Mouse (Mus musculus) E14TG2a.4 (cell line): ENCODE measurements at regions not wholly inside any gene's neighbourhood (a gene's known extent, or its start where the extent isn't known, plus 50 kb on each side); places are given as distances from the start of the nearest gene placed in this dataset.
"Not testable (repeated sequence)": the region's sequence is repeated elsewhere in the genome, so short reads cannot be mapped to it uniquely, and the experiment has no call there.

Experiments used
- H3K27me3 ChIP-seq: 2 replicates; pipeline ENCODE4 v1.6.1; 2014; ENCODE audit warnings: low read length, control low read depth; ENCODE audit not compliant: insufficient read depth
- H3K36me3 ChIP-seq: 2 replicates; pipeline ENCODE4 v1.6.1; 2014; ENCODE audit warnings: low read length, control low read depth; ENCODE audit not compliant: insufficient read depth
- H3K4me1 ChIP-seq: replicated peaks from 2 replicates; pipeline ENCODE4 v1.6.1; 2014; ENCODE audit warnings: low read depth, low read length, control low read depth
- H3K4me3 ChIP-seq: replicated peaks from 2 replicates; pipeline ENCODE4 v1.5.1; 2014; ENCODE audit warnings: mild to moderate bottlenecking, low read length
- H3K9me3 ChIP-seq: 2 replicates; pipeline ENCODE4 v1.6.1; 2014; ENCODE audit warnings: low read length, control low read depth
- CTCF ChIP-seq: conservative IDR thresholded peaks from 2 replicates; pipeline ENCODE4 v1.5.1; 2014; ENCODE audit warnings: low read length
- NANOG ChIP-seq: IDR thresholded peaks from 2 replicates; pipeline ENCODE4 v1.6.1; 2014; ENCODE audit warnings: borderline replicate concordance, low read length, mixed read lengths
- POU5F1 ChIP-seq: IDR thresholded peaks from 2 replicates; pipeline ENCODE4 v1.6.1; 2014; ENCODE audit warnings: low read length, borderline replicate concordance

DNA sequence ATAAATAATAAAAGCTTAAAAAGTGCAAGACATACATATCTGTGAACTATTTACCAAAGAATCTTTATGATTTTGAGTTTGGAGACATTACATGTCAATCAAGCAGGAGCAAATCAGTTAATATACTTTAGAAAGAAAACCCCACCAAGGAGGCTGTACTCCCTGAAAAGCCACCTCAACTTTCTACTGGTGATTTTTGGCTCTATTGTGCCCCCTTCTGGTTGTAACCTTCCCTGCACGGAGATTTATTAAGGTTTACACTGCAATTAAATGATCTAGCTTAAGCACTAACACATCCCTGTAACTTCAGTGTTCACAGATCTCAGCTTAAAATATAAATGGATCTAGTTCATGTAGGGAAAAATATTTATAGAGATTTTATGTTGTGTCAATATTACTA lies 998.4 kb downstream of the Adam6a start:
- not testable (repeated sequence) for H3K27me3 ChIP-seq, H3K36me3 ChIP-seq, H3K4me3 ChIP-seq, H3K9me3 ChIP-seq, H3K4me1 ChIP-seq
- peak; percentile 17; the same call in 1 of the 2 replicates for TF ChIP-seq CTCF

DNA sequence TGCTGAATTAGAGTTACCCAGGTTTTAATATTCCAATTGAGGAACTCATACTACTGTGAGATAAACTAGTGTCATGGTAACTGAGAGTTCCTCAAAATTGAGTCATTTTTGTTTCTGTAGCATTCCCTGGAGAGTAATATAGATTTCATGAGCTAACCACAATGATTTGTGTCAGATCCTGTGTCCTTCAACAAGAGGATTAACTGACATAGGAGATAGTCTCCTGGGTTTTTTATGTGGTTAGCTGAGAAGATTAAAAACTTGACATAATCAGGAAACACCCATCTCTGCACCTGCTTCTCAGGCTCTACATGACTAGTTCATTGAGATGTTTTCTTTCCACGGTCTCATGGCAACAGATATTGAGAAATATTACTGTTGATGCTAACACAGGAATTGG lies 1001.2 kb downstream of the Adam6a start:
- not testable (repeated sequence) for H3K4me3 ChIP-seq, H3K27me3 ChIP-seq, H3K36me3 ChIP-seq, H3K4me1 ChIP-seq, H3K9me3 ChIP-seq

DNA sequence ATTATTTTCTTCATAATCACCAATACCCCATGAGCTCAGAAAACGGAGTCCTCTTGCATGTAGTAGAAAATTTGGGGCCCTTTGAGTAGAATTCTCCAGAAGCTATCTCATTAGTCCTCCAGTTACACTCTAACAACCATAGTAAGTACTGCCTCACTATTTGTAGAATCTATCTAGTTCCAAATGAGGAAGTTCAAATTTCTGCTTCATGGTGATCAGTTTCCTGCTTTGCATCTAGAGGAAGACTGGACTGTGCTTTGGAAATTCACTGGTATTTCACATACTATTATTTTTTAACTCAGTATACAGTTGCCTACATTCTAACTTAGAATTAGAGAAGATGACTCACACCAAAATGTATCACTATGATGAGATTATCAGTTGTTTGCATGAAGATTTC lies 1018.7 kb downstream of the Adam6a start:
- H3K27me3 ChIP-seq = no peaks in the 10 kb centered on the region
- H3K4me3 ChIP-seq = no peak overlapping the region
- TF ChIP-seq NANOG (no peak), CTCF (no peak), POU5F1 (no peak)
- no peaks in the 10 kb centered on the region for H3K9me3 ChIP-seq
- no peaks in the 10 kb centered on the region for H3K4me1 ChIP-seq
- no peaks in the 10 kb centered on the region for H3K36me3 ChIP-seq

DNA sequence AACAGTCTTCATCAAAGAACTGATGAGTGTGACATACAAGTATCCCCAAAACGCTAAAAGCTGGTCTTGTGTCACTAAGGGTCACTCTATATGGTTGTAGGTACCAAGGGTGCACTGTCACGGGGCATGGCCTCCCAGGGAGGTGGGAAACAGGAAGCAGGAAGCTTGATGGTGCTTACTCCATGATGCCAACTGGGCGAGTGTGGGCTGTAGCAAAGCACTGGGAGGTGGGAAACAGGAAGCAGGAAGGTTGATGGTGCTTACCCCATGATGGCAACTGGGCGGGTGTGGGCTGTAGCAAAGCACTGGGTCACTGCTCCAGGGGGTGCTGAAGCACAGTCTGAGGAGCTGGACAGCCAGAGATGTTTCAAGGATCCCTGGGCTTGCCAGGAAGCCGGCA lies 1019.3 kb downstream of the Adam6a start:
- Histone ChIP-seq H3K9me3 (no peaks in the 10 kb centered on the region), H3K27me3 (no peaks in the 10 kb centered on the region), H3K36me3 (no peaks in the 10 kb centered on the region), H3K4me3 (no peak overlapping the region), H3K4me1 (no peaks in the 10 kb centered on the region)
- TF ChIP-seq POU5F1 (no peak), NANOG (no peak), CTCF (no peak)

- no peak for TF ChIP-seq NANOG
- TF ChIP-seq CTCF = no peak
- Histone ChIP-seq H3K4me3 (no peak overlapping the region), H3K4me1 (no peaks in the 10 kb centered on the region), H3K36me3 (no peaks in the 10 kb centered on the region), H3K9me3 (no peaks in the 10 kb centered on the region), H3K27me3 (no peaks in the 10 kb centered on the region)
These were observed 1020.0 kb downstream of the Adam6a start for GRCm38 (mm10) chr12:114563683-114564082.

GRCm38 (mm10) chr12:114564329-114564728 lies 1020.6 kb downstream of the Adam6a start:
- no peak for TF ChIP-seq POU5F1
- TF ChIP-seq NANOG = no peak
- no peak for TF ChIP-seq CTCF
- no peaks in the 10 kb centered on the region for H3K36me3 ChIP-seq
- no peaks in the 10 kb centered on the region for H3K27me3 ChIP-seq
- no peaks in the 10 kb centered on the region for H3K4me1 ChIP-seq
- H3K4me3 ChIP-seq = no peak overlapping the region
- no peaks in the 10 kb centered on the region for H3K9me3 ChIP-seq

- H3K36me3 ChIP-seq = no peaks in the 10 kb centered on the region
- H3K4me1 ChIP-seq = no peaks in the 10 kb centered on the region
- no peak overlapping the region for H3K4me3 ChIP-seq
- TF ChIP-seq POU5F1 (no peak), NANOG (no peak), CTCF (no peak)
- H3K9me3 ChIP-seq = no peaks in the 10 kb centered on the region
- no peaks in the 10 kb centered on the region for H3K27me3 ChIP-seq
These were observed 1039.7 kb downstream of the Adam6a start for GRCm38 (mm10) chr12:114583371-114583770.

DNA sequence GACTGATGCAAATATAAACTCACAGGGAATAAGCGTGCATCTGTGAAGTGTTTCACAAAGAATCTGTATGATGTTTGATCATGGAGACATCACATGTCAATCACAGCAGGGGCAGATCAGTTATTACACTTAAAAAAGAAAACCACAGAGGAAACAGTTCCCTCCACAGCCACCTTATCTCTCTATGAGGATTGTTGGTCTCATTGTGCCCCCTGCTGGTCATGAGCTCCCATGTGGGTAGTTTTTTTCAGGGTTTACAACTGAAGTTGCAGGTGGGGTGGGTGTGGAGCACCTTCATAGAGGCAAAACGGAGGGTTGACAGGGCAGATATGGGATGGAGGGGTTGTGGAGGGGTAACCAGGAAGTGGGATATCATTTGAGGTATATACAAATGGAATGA lies 1043.5 kb downstream of the Adam6a start:
- TF ChIP-seq CTCF (peak; percentile 20; the same call in 1 of the 2 replicates), NANOG (no peak)
- H3K4me3 ChIP-seq = no peak overlapping the region
- H3K4me1 ChIP-seq = no peaks in the 10 kb centered on the region
- H3K27me3 ChIP-seq = no peaks in the 10 kb centered on the region
- H3K36me3 ChIP-seq = no peaks in the 10 kb centered on the region
- H3K9me3 ChIP-seq = no peaks in the 10 kb centered on the region

GRCm38 (mm10) chr12:114597672-114598071 lies 1054.0 kb downstream of the Adam6a start:
- no peak for TF ChIP-seq NANOG
- Histone ChIP-seq H3K9me3 (no peaks in the 10 kb centered on the region), H3K27me3 (no peaks in the 10 kb centered on the region), H3K36me3 (no peaks in the 10 kb centered on the region), H3K4me3 (no peak overlapping the region), H3K4me1 (no peaks in the 10 kb centered on the region)

DNA sequence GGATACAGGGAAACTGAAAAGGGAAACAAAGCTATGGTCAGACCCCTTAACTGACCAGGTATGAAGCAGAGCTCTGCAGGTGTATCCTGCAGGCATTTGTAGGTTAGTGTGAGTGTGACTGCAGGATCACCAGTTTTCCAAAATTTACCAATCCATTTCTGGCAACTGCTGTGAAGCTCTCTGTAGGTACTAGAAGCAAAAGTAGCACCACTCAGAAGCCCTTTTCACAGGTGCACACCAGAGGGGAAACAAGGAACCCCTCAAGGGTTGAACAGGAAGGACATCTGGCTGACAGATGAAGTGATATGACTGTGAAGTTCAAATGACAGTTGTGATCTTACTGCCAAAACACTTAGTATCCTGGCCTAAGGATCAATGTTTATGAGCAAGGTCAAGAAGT lies 1065.5 kb downstream of the Adam6a start:
- TF ChIP-seq POU5F1 = no peak
- TF ChIP-seq CTCF = no peak
- no peak for TF ChIP-seq NANOG
- no peaks in the 10 kb centered on the region for H3K4me1 ChIP-seq
- no peaks in the 10 kb centered on the region for H3K36me3 ChIP-seq
- no peaks in the 10 kb centered on the region for H3K27me3 ChIP-seq
- no peak overlapping the region for H3K4me3 ChIP-seq
- H3K9me3 ChIP-seq = no peaks in the 10 kb centered on the region
